Mouse (Mus musculus) limb, embryonic 14.5 days (tissue): ENCODE results near the gene Olfr665. TPM values are rescaled to one million over a fixed set of nuclear protein-coding genes. Genes with fewer than 3 reads are reported as not detected.
"Not testable (repeated sequence)": the region's sequence is repeated elsewhere in the genome, so short reads cannot be mapped to it uniquely, and the experiment has no call there.

Experiments used
- ATAC-seq: fragments of 200-750 bp; cut with Nextera tagmentation; 2 replicates; pipeline ENCODE4 v1.8.0; 2017; ENCODE audit warnings: low read depth, moderate number of reproducible peaks, moderate TSS enrichment; ENCODE audit not compliant: low FRiP score
- DNase-seq: peaks from one replicate; pipeline ENCODE4 v3.0.0-alpha.2; 2015; ENCODE audit warnings: low spot score
- H3K27ac ChIP-seq: fragments of 300-500 bp; sonication (generic); replicated peaks from 2 replicates; pipeline ENCODE4 v1.5.1; 2014; ENCODE audit warnings: low read depth, mild to moderate bottlenecking, low read length, moderate library complexity, mixed read lengths
- H3K27me3 ChIP-seq: fragments of 300-500 bp; sonication (generic); 2 replicates; pipeline ENCODE4 v1.6.1; 2014; ENCODE audit warnings: low read length, mixed read lengths; ENCODE audit not compliant: control insufficient read depth, insufficient read depth
- H3K36me3 ChIP-seq: fragments of 300-500 bp; sonication (generic); 2 replicates; pipeline ENCODE4 v1.6.1; 2014; ENCODE audit warnings: mild to moderate bottlenecking, low read length, moderate library complexity, mixed read lengths; ENCODE audit not compliant: control insufficient read depth, insufficient read depth
- H3K4me1 ChIP-seq: fragments of 300-500 bp; sonication (generic); 2 replicates; pipeline ENCODE4 v1.6.1; 2014; ENCODE audit warnings: antibody characterized with exemption, low read length, mixed read lengths; ENCODE audit not compliant: control insufficient read depth, insufficient read depth
- H3K4me2 ChIP-seq: fragments of 300-500 bp; sonication (generic); replicated peaks from 2 replicates; pipeline ENCODE4 v1.6.1; 2014; ENCODE audit warnings: low read depth, mild to moderate bottlenecking, low read length, moderate library complexity; ENCODE audit not compliant: severe bottlenecking
- H3K4me3 ChIP-seq: fragments of 300-500 bp; sonication (generic); replicated peaks from 2 replicates; pipeline ENCODE4 v1.5.1; 2014; ENCODE audit warnings: low read length
- H3K9ac ChIP-seq: fragments of 300-500 bp; sonication (generic); 2 replicates; pipeline ENCODE4 v1.6.1; 2014; ENCODE audit warnings: mild to moderate bottlenecking, low read depth, low read length, moderate library complexity; ENCODE audit not compliant: severe bottlenecking
- H3K9me3 ChIP-seq: fragments of 300-500 bp; sonication (generic); 2 replicates; pipeline ENCODE4 v1.6.1; 2016; ENCODE audit warnings: low read length; ENCODE audit not compliant: control insufficient read depth
- POLR2A ChIP-seq: fragments of 200-500 bp; IDR thresholded peaks from 2 replicates; pipeline ENCODE4 v1.8.0; 2012; ENCODE audit warnings: inconsistent platforms, mild to moderate bottlenecking, moderate library complexity, borderline replicate concordance; ENCODE audit not compliant: insufficient read depth, insufficient read length; ENCODE audit errors: extremely low read depth
- WGBS: fragments of 180-500 bp; shearing (Covaris S2); extraction: QIAGEN DNeasy Blood & Tissue Kit; methylation state at CpG from one replicate; pipeline ENCODE4 v1.1.7; 2014; 5-methylcytosine and 5-hydroxymethylcytosine counted together
- polyA plus RNA-seq, 2 experiments: library from polyadenylated mRNA; depleted of rRNA in 1 of 2; stranded (reverse) in 1 of 2; unstranded in 1 of 2; fragments of >200 nt; fragmentation: Nextera tagmentation in 1 of 2; extraction: Ambion mirVana in 1 of 2; gene quantifications; 2 replicates each; pipeline versions ENCODE4 v1.2.1 to v1.2.3; 2012 to 2014

Gene Olfr665
- polyA plus RNA-seq (2012; rRNA removed) (not detected in 2 replicates), polyA plus RNA-seq (2014; fragmentation: Nextera tagmentation; extraction: Ambion mirVana) (not detected in 2 replicates)

- Histone ChIP-seq H3K4me2 (no peak within 1 kb of the TSS), H3K9me3 (no peaks in the 10 kb centered on the region), H3K27me3 (no peaks in the 10 kb centered on the region), H3K27ac (no peak within 1 kb of the TSS), H3K4me3 (no peak within 1 kb of the TSS), H3K4me1 (no peaks in the 10 kb centered on the region), H3K36me3 (no peaks in the 10 kb centered on the region), H3K9ac (no peak within 1 kb of the TSS)
- 33% methylated on average over 1 of the region's 1 CpGs for WGBS
- no peak for TF ChIP-seq POLR2A
- ATAC-seq (no peak), DNase-seq (no peak)
Observed at GRCm38 (mm10) chr7:104877731-104878130, at the start of gene Olfr665. Gene Olfr665, plus strand, starts transcription at chr7:104878031.

- H3K27me3 ChIP-seq, result no peaks in the 10 kb centered on the region
- WGBS, result 62% methylated on average over 1 of the region's 1 CpGs
- no peak within 1 kb of the TSS for H3K27ac ChIP-seq
- H3K4me3 ChIP-seq, result no peak within 1 kb of the TSS
- DNase-seq (no peak), ATAC-seq (no peak)
- H3K9ac ChIP-seq, result no peak within 1 kb of the TSS
- TF ChIP-seq POLR2A, result no peak
- no peak within 1 kb of the TSS for H3K4me2 ChIP-seq
- no peaks in the 10 kb centered on the region for H3K4me1 ChIP-seq
- no peaks in the 10 kb centered on the region for H3K9me3 ChIP-seq
- no peaks in the 10 kb centered on the region for H3K36me3 ChIP-seq
Observed at GRCm38 (mm10) chr7:104842503-104842902, 35.3 kb upstream of the Olfr665 start, which contains the start of gene Usp17lb. Gene Usp17lb, minus strand, starts transcription at chr7:104842603.

- no peaks in the 10 kb centered on the region for H3K36me3 ChIP-seq
- no peaks in the 10 kb centered on the region for H3K27me3 ChIP-seq
- WGBS, result 69% methylated on average over 1 of the region's 1 CpGs
- H3K9me3 ChIP-seq, result no peaks in the 10 kb centered on the region
- H3K4me3 ChIP-seq, result no peak overlapping the region
- H3K9ac ChIP-seq, result no peak overlapping the region
- H3K4me1 ChIP-seq, result no peaks in the 10 kb centered on the region
- DNase-seq (no peak), ATAC-seq (no peak)
- no peak overlapping the region for H3K27ac ChIP-seq
- H3K4me2 ChIP-seq, result no peak overlapping the region
- no peak for TF ChIP-seq POLR2A
Observed at GRCm38 (mm10) chr7:104843731-104844287, 34.0 kb upstream of the Olfr665 start.

- 86% methylated on average over 2 of the region's 2 CpGs for WGBS
- not testable (repeated sequence) for DNase-seq, H3K4me3 ChIP-seq, H3K4me1 ChIP-seq, H3K27me3 ChIP-seq, H3K27ac ChIP-seq, H3K4me2 ChIP-seq, H3K9me3 ChIP-seq, H3K9ac ChIP-seq, H3K36me3 ChIP-seq, ATAC-seq
Observed at GRCm38 (mm10) chr7:104851546-104851945, 26.3 kb upstream of the Olfr665 start.

- no peak overlapping the region for H3K27ac ChIP-seq
- no peaks in the 10 kb centered on the region for H3K4me1 ChIP-seq
- no peak overlapping the region for H3K9ac ChIP-seq
- no peak for TF ChIP-seq POLR2A
- ATAC-seq (no peak), DNase-seq (no peak)
- H3K27me3 ChIP-seq, result no peaks in the 10 kb centered on the region
- WGBS, result 74% methylated on average over 3 of the region's 3 CpGs
- no peak overlapping the region for H3K4me3 ChIP-seq
- no peaks in the 10 kb centered on the region for H3K36me3 ChIP-seq
- no peaks in the 10 kb centered on the region for H3K9me3 ChIP-seq
- no peak overlapping the region for H3K4me2 ChIP-seq
Observed at GRCm38 (mm10) chr7:104855248-104855750, 22.5 kb upstream of the Olfr665 start.

GRCm38 (mm10) chr7:104856709-104857108 is 21.1 kb upstream of the Olfr665 start, which contains the start of gene Usp17la:
Gene Usp17la, plus strand, starts transcription at chr7:104857009.
- H3K4me2 ChIP-seq, H3K27ac ChIP-seq, DNase-seq, ATAC-seq, H3K4me3 ChIP-seq, H3K27me3 ChIP-seq, H3K36me3 ChIP-seq, H3K4me1 ChIP-seq, H3K9me3 ChIP-seq, H3K9ac ChIP-seq: not testable (repeated sequence)
- WGBS, result 59% methylated on average over 2 of the region's 2 CpGs
